Mouse (Mus musculus) spleen, adult 2 months (tissue): ENCODE measurements at regions not wholly inside any gene's neighbourhood (a gene's known extent, or its start where the extent isn't known, plus 50 kb on each side); places are given as distances from the start of the nearest gene placed in this dataset.
A peak's percentile ranks its signal among the peaks of the same experiment; 100 is the strongest.

Source experiments
- DNase-seq, 2 experiments: peaks; one replicate each; pipeline versions ENCODE4 v3.0.0 to v3.0.0-alpha.2; 2012 to 2021; ENCODE audit warnings: low spot score in 2 of 2, low read depth in 1 of 2
- H3K27ac ChIP-seq: fragments of 200-500 bp; 2 replicates; pipeline ENCODE4 v1.5.1; 2012; ENCODE audit warnings: low read length, inconsistent platforms; ENCODE audit not compliant: insufficient read depth
- H3K27me3 ChIP-seq: fragments of 200-500 bp; 2 replicates; pipeline ENCODE4 v1.6.1; 2012; ENCODE audit warnings: mild to moderate bottlenecking, moderate library complexity, low read length, inconsistent platforms; ENCODE audit not compliant: control insufficient read depth, insufficient read depth
- H3K36me3 ChIP-seq: fragments of 200-500 bp; 2 replicates; pipeline ENCODE4 v1.6.1; 2012; ENCODE audit warnings: mild to moderate bottlenecking, low read length, inconsistent platforms; ENCODE audit not compliant: control insufficient read depth, insufficient read depth
- H3K4me1 ChIP-seq: fragments of 200-500 bp; 2 replicates; pipeline ENCODE4 v1.6.1; 2011; ENCODE audit warnings: inconsistent platforms; ENCODE audit not compliant: control insufficient read depth, insufficient read depth, insufficient read length
- H3K4me3 ChIP-seq: fragments of 200-500 bp; 2 replicates; pipeline ENCODE4 v1.5.1; 2011; ENCODE audit warnings: mild to moderate bottlenecking, inconsistent platforms; ENCODE audit not compliant: insufficient read depth, insufficient read length; ENCODE audit errors: extremely low read depth
- CTCF ChIP-seq: fragments of 200-500 bp; IDR thresholded peaks from 2 replicates; pipeline ENCODE4 v1.5.1; 2011; ENCODE audit warnings: mild to moderate bottlenecking, inconsistent platforms; ENCODE audit not compliant: insufficient read depth, insufficient read length, insufficient replicate concordance; ENCODE audit errors: extremely low read depth
- POLR2A ChIP-seq: fragments of 200-500 bp; IDR thresholded peaks from 2 replicates; pipeline ENCODE4 v1.6.1; 2011; ENCODE audit warnings: low read depth, low read length, inconsistent platforms
- WGBS: fragments of 180-500 bp; shearing (Covaris S2); methylation state at CpG from one replicate; pipeline ENCODE4 v1.1.7; 2018; 5-methylcytosine and 5-hydroxymethylcytosine counted together

DNA sequence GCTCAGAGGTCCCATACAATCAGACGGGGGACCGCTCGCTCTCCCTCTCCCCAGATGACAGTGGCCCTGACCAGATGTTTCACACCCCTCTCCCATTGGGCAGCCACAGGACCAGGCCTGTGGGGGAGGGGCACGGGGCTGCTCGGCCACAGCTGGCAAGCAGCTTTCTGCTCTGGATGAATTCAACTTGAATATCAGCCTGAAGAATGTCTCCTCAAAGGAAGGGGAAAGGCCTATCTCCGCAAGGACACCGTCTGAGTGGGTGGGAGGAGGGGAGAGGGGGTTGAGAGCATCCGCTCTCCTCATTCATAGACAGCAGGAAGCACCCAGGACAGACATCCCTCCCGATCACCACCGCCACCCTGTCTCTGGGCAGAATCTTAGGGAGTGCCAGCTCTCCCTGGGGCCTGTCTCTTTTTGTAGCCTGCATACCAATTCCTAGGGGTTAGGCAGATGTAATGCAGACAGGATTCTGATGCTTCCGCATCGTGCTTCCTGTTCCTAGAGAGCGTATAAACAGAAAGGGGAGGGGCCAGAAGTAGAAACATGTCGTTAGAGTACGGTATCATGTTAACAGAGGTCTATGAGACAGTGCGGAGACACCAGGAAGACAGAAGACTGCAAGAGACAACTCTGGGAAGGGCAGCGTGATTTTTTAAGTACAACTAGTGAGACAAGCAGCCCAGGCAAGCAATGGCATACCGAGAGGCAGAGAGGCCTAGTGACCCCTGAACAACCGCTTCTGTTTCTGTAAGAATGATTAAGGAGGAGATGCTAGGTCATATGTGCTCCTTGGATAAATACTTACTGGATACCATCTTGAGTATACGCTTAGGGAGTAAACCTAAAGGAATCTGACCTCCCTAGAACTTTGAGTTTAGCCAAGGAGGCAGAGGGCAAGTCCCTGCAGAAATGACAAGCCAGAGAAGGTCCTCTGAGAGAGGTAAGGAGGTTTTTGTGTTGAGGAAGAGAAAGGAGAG lies 190.8 kb downstream of the Msrb3 start:
- Histone ChIP-seq H3K27me3 (no peaks in the 10 kb centered on the region), H3K4me3 (no peak overlapping the region), H3K36me3 (no peaks in the 10 kb centered on the region), H3K27ac (no peak overlapping the region), H3K4me1 (no peaks in the 10 kb centered on the region)
- TF ChIP-seq POLR2A (no peak), CTCF (no peak)
- no peak for DNase-seq
- 50% methylated on average over 20 of the region's 20 CpGs for WGBS

DNA sequence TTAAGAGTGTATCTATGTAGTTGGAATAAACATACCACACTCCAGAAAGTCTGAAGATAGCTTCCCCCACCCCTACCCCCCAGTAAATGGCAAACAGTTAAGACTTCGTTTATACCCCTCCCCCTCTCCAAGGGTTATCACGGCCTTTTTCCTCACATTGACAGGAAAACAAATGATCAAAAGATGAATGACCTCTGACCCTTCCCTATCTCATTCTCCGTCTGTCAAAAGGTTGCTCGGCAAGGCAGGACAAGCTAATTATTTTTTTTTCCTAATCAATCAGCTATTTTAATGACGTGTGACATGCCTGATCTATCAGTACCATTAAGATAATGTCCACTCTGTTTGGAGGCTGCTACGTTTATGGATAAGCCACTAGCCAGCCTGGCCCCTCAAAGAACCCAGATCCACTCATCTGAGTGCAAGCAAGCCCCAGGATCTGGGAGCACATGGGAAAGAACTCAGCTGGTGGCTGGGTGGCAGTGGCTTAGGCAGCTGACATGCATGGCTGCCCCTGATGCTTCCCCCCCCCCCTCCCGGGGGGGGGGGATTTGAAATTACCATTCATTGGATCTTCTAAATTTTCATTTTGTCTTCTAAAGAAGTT lies 192.1 kb downstream of the Msrb3 start:
- DNase-seq = no peak
- Histone ChIP-seq H3K4me3 (no peak overlapping the region), H3K27ac (no peak overlapping the region), H3K27me3 (no peaks in the 10 kb centered on the region), H3K36me3 (no peaks in the 10 kb centered on the region), H3K4me1 (no peaks in the 10 kb centered on the region)
- 72% methylated on average over 7 of the region's 7 CpGs for WGBS
- TF ChIP-seq POLR2A (no peak), CTCF (no peak)

DNA sequence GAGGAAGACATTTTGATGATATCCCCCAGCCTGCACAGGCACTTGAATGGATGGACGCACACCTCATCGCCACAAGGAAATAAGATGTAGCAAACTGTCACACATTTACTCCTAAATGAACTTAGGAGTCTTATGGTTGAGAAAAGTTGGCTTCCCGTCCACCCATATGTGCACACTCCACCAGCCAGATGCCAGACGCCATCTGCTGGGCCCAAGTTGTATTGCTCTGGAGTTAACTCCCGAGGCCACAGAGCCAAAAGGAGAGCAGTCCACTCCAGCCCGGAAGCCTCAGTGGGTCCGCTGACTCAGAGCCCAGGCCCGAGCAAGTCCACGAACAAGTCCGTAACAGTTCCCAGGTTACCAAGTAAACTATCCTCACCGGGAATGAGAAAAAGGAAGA lies 197.1 kb downstream of the Msrb3 start:
- 2% methylated on average over 11 of the region's 11 CpGs for WGBS
- H3K27me3 ChIP-seq = no peaks in the 10 kb centered on the region
- no peaks in the 10 kb centered on the region for H3K4me1 ChIP-seq
- H3K36me3 ChIP-seq = no peaks in the 10 kb centered on the region
- H3K27ac ChIP-seq = no peak overlapping the region
- TF ChIP-seq POLR2A (no peak), CTCF (peak; percentile 62; the same call in 1 of the 2 replicates)
- DNase-seq = peak; percentile 5 to 59
- no peak overlapping the region for H3K4me3 ChIP-seq

DNA sequence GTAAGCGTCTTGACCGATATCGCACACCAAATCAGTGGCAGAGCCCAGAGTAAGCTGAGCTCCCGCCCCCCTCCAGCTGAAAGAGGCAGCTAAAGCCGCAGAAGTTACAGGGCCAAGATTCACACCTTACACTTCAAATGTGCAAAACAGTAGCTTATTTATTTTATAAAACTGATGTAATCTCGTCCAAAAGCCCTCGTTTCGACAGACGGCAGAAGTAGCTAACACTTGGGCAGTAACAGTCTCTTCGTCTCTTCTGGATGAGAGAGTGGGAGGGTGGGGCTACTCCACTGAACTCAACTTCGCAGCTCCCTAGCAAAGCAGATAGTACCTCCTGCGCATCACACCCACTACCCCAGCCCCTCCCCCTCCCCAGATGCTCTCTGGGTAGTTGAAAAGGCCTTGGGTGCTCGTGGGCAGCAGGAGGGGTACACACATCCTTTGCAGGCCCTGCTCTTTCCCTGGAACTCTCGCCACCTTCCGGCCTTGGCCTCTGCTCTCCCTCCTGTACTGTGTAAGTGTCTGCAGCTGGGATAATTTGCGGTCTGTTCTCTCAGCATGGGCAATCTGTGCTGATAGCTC lies 201.5 kb downstream of the Msrb3 start:
- Histone ChIP-seq H3K36me3 (no peaks in the 10 kb centered on the region), H3K4me3 (no peak overlapping the region), H3K4me1 (0 out of 2 replicates have a peak, but pooled peaks cover 2% of the 10 kb centered on the region), H3K27ac (0 out of 2 replicates have a peak overlapping the region, but pooled peaks have one; percentile 8), H3K27me3 (no peaks in the 10 kb centered on the region)
- no peak for TF ChIP-seq CTCF
- no peak for TF ChIP-seq POLR2A
- no peak for DNase-seq
- 55% methylated on average over 16 of the region's 16 CpGs for WGBS

DNA sequence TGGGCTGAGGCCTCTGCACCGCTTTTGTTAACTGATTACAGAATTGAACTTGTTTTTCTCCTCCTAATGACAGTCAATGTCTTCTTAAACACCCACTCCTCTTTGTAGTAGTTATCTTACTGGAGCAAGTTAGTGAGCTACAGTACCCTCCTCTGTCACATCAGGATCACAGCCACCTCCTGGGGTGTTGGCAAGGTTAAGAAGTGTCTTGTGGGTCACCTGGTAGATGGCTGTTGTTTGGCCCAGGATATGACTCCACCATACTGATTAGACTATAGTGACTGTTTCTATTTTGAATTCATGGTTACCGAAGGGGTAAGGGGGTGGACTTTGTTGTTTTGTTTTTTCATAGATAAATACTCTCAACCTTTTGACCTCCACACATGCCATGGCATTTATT lies 202.4 kb downstream of the Msrb3 start:
- Histone ChIP-seq H3K36me3 (no peaks in the 10 kb centered on the region), H3K27me3 (no peaks in the 10 kb centered on the region), H3K27ac (no peak overlapping the region), H3K4me3 (no peak overlapping the region), H3K4me1 (0 out of 2 replicates have a peak, but pooled peaks cover 2% of the 10 kb centered on the region)
- DNase-seq = no peak
- 75% methylated on average over 2 of the region's 2 CpGs for WGBS
- no peak for TF ChIP-seq CTCF
- TF ChIP-seq POLR2A = no peak

DNA sequence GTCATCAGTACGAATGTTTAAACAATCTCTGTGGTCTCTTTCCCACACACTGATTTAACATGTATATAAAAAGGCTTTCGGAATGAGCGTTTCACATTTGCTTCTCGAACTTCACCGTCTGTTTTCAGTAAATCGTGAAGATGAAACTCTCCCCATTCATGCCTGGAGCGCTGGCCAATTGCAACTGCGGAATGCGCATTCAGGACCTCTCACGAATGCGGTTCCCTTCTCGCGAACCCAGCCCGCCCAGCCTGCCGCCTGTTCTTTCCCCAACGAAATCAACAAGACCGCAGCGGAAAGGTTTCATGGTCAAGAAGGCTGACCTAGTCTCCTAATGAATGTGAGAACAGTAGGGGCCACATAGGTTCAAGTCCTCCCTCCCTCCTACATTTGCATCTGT lies 204.4 kb downstream of the Msrb3 start:
- 51% methylated on average over 18 of the region's 18 CpGs for WGBS
- Histone ChIP-seq H3K4me1 (0 out of 2 replicates have a peak, but pooled peaks cover 2% of the 10 kb centered on the region), H3K27ac (no peak overlapping the region), H3K4me3 (no peak overlapping the region), H3K27me3 (no peaks in the 10 kb centered on the region), H3K36me3 (no peaks in the 10 kb centered on the region)
- no peak for DNase-seq
- TF ChIP-seq CTCF (no peak), POLR2A (no peak)
